Mouse (Mus musculus): Measurements from ENCODE around the gene Fer.

GRCm38 (mm10) chr17:64138036-64138717, 275.3 kb downstream of the Fer start:
- TF ChIP-seq CTCF (IDR thresholded peaks at IDR 0.05; ENCODE audit: insufficient read depth, low read length) = no peak
- no peak for TF ChIP-seq POLR2A (IDR thresholded peaks at IDR 0.05; ENCODE audit: borderline replicate concordance, extremely low read depth, low read depth, low read length)
